Mouse (Mus musculus) cerebellum, adult 18-20 months (tissue): ENCODE results near the gene Rabgef1.
A peak's percentile ranks its signal among the peaks of the same experiment; 100 is the strongest.

ENCODE experiments used
- DNase-seq, 2 experiments: peaks; one replicate each; pipeline ENCODE4 v3.0.0; 2021

Rabgef1 gene

GRCm38 (mm10) chr5:130218336-130218735, 46.7 kb downstream of the Rabgef1 start:
- no peak for DNase-seq

DNA sequence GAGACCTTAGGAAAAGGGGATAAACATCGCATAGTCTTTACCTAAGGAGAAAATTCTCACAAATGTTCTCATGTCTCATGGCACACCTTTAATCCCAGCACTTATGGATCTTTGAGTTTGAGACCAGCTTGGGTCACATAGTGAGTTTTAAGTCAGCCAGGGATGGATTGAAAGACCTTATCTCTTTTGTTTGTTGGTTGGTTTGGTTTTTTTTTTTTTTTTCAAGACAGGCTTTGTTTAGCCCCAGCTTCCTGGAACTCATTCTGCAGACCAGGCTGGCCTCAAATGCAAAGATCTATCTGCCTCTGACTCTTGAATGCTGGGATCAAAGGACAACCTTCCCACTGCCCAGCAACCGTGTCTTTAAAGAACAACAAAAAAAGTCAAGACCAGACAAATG, 49.7 kb downstream of the Rabgef1 start:
- DNase-seq, result no peak

- DNase-seq, result peak in 1 of 2 experiments; percentile 29
Observed at GRCm38 (mm10) chr5:130221760-130222145, 50.2 kb downstream of the Rabgef1 start.

- peak; percentile 88 to 98 for DNase-seq
Observed at GRCm38 (mm10) chr5:130222146-130223004, 50.8 kb downstream of the Rabgef1 start.

DNA sequence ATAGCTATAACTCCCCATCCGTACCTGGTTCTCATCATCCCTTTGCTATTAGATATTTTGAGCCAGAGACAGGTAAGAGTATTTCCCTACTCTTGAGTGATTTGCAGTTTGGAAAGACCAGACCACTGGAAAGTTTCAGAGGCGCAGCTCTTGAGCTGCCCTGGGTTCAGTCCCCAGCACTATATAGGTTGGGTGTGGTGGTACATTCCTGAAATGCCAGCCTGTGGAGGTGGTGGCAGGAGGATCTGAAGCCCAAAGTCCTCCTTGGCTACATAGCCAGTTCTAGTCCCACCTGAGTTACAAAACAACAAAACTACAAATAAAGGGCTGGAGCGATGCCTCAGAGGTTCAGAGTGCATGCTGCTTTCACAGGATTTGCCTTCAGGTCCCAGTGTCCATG, 55.2 kb downstream of the Rabgef1 start:
- no peak for DNase-seq

- DNase-seq, result no peak
Observed at GRCm38 (mm10) chr5:130228120-130228519, 56.5 kb downstream of the Rabgef1 start.

- DNase-seq, result no peak
Observed at GRCm38 (mm10) chr5:130236302-130236701, 64.7 kb downstream of the Rabgef1 start.

DNA sequence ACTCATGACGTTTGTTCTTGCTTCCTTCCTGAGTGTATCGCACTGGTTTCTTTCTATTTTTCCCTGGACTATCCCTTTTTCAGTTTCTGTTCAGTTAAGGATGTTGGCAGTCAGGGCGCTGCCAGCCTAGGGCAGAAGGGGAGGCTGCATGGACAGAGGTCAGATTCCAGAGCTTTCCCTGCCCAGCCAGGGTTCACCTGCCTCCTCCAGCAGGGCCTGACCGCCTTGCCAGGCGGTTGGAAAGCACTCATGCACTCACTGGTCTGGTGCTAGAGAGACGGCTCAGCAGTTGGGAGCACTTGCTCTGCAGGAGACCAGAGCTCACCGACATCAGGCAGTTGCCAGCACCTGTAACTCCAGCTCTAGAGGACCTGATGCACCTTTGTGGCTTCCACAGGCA, 67.6 kb downstream of the Rabgef1 start:
- DNase-seq, result no peak

DNA sequence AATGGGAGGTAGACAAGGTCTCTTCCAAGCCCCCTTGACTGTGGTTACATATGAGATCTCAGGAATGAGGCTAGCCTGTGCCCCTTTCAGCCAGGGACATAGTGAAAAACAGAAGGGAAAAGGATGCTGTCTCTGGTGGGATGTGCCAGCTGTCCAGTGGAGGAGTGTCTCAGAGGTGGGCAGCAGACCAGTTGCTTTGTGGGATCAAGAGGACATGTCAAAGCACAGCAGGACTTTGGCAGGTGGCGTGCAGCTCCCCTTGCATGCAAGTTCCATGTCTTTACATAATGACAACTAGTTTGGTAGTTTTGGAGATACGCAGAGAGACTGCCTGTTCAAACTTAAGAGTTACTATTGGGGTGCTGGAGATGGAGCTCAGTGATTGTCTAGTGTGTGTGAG, 68.3 kb downstream of the Rabgef1 start:
- DNase-seq, result no peak

DNA sequence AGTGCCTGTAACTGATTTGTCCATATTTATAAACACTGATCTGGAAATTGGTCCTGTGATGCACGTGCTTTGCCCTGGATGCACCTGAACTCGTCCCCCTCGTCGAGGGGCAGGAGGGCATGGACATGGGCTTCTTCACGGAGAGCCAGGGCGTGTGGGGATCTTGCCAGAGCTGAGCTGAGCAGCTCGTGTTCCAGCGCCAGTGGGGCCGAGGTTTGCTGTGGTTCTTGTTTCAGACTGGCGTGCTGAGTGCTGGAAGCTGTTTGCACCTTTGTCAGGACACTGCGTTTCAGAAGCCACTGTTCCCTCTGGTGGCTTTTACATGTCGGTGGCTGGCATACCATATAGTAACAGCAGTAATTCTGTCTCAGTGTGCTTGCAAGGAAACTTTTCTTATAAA, 69.8 kb downstream of the Rabgef1 start:
- DNase-seq, result no peak

GRCm38 (mm10) chr5:130247823-130248222, 76.2 kb downstream of the Rabgef1 start:
- no peak for DNase-seq

DNA sequence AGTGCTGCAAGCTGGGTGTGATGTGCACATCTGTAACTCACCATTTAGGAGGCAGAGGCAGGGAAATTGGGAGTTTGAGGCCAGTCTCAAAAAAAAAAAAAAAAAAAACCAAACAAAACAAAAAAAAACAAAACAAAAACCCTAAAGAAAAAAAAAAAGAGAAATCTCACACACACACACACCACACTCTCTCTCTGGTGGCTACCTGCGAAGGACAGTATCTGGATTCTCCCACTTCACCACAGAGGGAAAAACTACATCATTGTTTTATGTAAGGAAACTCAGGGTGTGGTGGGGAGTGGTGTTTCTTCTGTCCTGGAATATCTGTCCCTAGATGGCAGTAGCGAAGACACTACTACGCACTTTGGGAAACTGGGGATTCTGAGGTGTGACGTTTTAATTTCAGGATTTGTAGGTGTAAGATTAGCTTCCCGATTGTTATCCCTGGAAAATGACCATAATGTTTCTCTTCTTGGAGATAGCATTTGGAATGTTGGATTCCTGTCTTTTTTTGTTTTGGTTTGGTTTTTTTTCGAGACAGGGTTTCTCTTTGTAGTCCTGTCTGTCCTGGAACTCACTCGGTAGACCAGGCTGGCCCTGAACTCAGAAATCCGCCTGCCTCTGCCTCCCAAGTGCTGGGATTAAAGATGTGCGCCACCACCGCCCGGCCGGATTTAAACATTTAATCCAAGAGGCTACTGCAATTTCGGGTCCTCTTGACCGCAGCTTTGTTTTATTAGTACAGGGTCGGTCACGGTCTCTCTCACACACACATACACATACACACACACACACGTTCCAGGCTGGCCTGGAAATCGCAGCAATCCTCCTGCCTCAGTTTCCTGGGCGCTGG, 82.8 kb downstream of the Rabgef1 start:
- DNase-seq, result peak; percentile 32 to 33

GRCm38 (mm10) chr5:130255017-130255720, 83.6 kb downstream of the Rabgef1 start, which contains the start of the genes Sbds and Tyw1:
Gene Sbds, minus strand, starts transcription at chr5:130255530.
Gene Tyw1, plus strand, starts transcription at chr5:130255619.
- peak; percentile 97 to 98 for DNase-seq

GRCm38 (mm10) chr5:130255799-130256525, 84.4 kb downstream of the Rabgef1 start:
- peak in 1 of 2 experiments; percentile 32 for DNase-seq

DNA sequence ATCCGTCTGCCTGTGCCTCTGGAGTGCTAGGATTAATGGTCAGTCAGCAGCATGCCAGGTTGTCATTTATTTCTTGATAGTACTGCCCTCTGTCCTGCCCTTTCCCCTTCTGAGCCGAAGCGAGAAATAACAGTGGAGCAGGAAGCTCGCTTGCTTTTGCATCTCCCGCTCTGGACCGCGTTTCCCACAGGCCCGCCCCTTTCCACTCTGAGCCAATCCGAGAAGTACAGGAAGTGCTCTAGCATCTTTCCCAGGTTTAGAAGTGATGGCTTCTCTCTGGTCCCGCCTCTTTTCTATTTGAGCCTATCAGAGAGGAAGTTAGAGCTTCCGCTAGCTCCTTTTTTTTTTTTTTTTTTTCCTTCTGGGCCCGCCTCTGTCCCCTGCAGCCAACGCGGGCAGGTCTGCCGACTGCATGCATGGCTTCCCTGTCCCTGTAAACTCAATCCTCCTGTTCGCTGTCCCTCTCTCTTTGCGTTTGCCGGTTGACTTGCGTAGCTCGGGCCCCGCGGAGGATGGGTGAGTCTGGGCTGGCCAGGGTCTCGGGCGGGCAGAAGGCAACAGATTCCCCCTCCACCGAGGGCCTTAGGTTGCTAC, 85.2 kb downstream of the Rabgef1 start:
- peak; percentile 90 to 98 for DNase-seq

- DNase-seq, result no peak
Observed at GRCm38 (mm10) chr5:130257303-130257702, 85.7 kb downstream of the Rabgef1 start.

DNA sequence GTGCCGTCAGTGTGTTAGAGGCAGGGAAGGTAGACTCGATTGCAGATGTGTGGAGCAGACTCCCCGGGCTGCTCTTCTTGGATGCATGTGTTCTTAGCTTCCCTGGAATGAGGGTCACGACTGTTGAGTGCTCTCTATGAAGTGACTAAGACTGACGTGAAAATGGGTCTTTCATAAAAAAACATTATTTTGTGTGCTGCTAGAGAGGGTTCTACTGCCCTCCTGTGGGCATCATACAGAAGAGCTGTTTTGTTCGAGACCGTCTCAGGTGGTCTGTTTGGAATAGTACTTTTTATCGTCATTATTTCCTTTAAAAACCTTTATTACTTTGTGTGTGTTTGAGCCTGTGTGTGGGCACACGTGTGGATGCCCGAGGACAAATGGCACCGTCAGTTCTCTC, 91.9 kb downstream of the Rabgef1 start:
- DNase-seq, result no peak
